In the genomic region with DNA sequence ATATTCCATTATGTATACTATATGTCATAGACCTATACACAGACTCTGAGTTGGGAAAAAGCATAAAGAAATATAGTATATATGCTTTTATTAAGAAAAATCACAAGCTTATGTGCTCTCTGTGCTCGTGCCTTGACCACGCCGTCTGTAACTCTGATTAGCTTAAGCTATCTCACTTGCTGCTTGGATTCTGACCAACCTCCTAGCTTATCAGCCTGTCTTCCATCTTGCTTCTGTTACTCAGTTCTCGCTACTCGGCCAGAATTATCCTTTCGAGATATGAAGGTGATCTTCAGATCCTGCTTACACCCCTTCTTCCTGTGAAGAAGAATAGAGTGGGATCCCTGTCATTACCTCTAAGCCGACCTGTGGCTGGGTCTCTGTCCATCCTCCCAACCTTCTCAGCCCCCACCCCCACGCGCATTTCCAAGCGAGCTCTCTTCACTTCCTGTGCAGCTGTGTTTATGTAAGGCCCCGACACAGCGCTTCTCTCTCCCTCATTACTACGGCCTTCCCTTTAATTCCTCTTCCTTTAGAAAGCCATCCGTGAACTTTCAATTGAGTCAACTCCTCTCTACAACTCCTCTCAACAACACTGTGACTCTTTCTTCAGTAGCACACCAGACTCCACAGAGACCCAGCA, we compare ENCODE assay signal across 11 mouse cellular contexts. TPM values are rescaled to one million over a fixed set of nuclear protein-coding genes. Genes with fewer than 3 reads are reported as not detected.
DNase-seq lines count a peak whose midpoint lies in the region; ATAC-seq lines count a peak whose summit lies in the region.
"Had no signal": no experiment of that assay in that cellular context is flagged by ENCODE, and none has a peak within 500 bp of the region (broad histone marks: within the 10 kb centered on the region; RNA-seq: fewer than 3 reads in every experiment).

No protein-coding gene starts in this region.

- WGBS in kidney, embryonic 15.5 days, result 33% methylated on average over 14 of the region's 14 CpGs

- H3K9ac ChIP-seq in kidney, embryonic 15.5 days, result no peak overlapping the region
- H3K9ac ChIP-seq: limb, embryonic 13.5 days had no signal

- peaks cover 12% of the 10 kb centered on the region; the same call in 1 of the 2 replicates for H3K4me1 ChIP-seq in kidney, embryonic 15.5 days

- no peaks in the 10 kb centered on the region for H3K27me3 ChIP-seq in kidney, embryonic 15.5 days
- H3K27me3 ChIP-seq: limb, embryonic 13.5 days had no signal

- peak overlapping the region; percentile 33 for H3K4me2 ChIP-seq in kidney, embryonic 15.5 days
- H3K4me2 ChIP-seq: limb, embryonic 13.5 days; midbrain, embryonic 11.5 days had no signal

- H3K27ac ChIP-seq in kidney, embryonic 15.5 days, result no peak overlapping the region
- H3K27ac ChIP-seq: limb, embryonic 13.5 days had no signal

- no peaks in the 10 kb centered on the region for H3K9me3 ChIP-seq in kidney, embryonic 15.5 days (replicated peaks)
- H3K9me3 ChIP-seq: limb, embryonic 13.5 days had no signal

- H3K4me3 ChIP-seq in kidney, embryonic 15.5 days (replicated peaks), result no peak overlapping the region
- H3K4me3 ChIP-seq: limb, embryonic 13.5 days had no signal

- DNase-seq in kidney, adult 11 months, result no peak
- DNase-seq in embryo, embryonic 9.5 days (ENCODE audit: extremely low spot score), result peak; percentile 19
- DNase-seq in heart, postnatal 10 days, result peak; percentile 21 to 24
- peak; percentile 23 for DNase-seq in lung, postnatal 14 days
- DNase-seq in spleen, adult 12 weeks (ENCODE audit: low spot score), result no peak
- DNase-seq in right cerebral cortex, postnatal 4 days, result no peak
- DNase-seq: kidney, adult 18-20 months had no signal

- intact Hi-C loops in heart, postnatal 10 days (cut with DNase I), result no loop called here

- no peaks in the 10 kb centered on the region for H3K36me3 ChIP-seq in kidney, embryonic 15.5 days
- H3K36me3 ChIP-seq: limb, embryonic 13.5 days had no signal

- ATAC-seq in kidney, embryonic 15.5 days (replicated peaks; ENCODE audit: low FRiP score), result peak; percentile 69
- no peak for ATAC-seq in activated CD4-positive, CD25-positive, alpha-beta regulatory T cell, adult 4 months

RNA-seq across cellular contexts. Expression of a gene that starts 41.4 kb away (rescaled TPM):
- 2.2 and 2.5 TPM in 2 replicates for polyA plus RNA-seq in kidney, embryonic 15.5 days (2015; fragmentation: Nextera tagmentation; extraction: Ambion mirVana)
- 1 to 10 TPM in 1 of 2 experiments, under 1 TPM in 1; 0.89 to 1.5 TPM for total RNA-seq in heart, postnatal 10 days (2021)
- 10 to 100 TPM in 1 of 2 experiments, 1 to 10 TPM in 1; 3.4 to 12.3 TPM for polyA plus RNA-seq in activated CD4-positive, CD25-positive, alpha-beta regulatory T cell, adult 4 months (2017; shearing (Covaris generic))

Comparison
In these comparisons a context has a peak if more than half of its experiments do, and no peak if none do; other contexts are left out.
1. DNase-seq: peak in embryo, embryonic 9.5 days (single experiment), heart, postnatal 10 days (2 of 2) and lung, postnatal 14 days (single experiment); none in kidney, adult 11 months (single experiment), spleen, adult 12 weeks (single experiment) and right cerebral cortex, postnatal 4 days (single experiment).